Mouse (Mus musculus) liver, postnatal 0 days (tissue): ENCODE results near the gene Tas1r2.

Source experiments
- CTCF ChIP-seq: sonication (generic); IDR thresholded peaks from 2 replicates; pipeline ENCODE4 v1.5.1; 2016; ENCODE audit warnings: antibody characterized with exemption, low read depth
- EP300 ChIP-seq: IDR thresholded peaks from 2 replicates; pipeline ENCODE4 v1.6.1; 2016; ENCODE audit warnings: antibody characterized with exemption, low read depth, mild to moderate bottlenecking

GRCm38 (mm10) chr4:139624116-139624489 is 29.2 kb upstream of the Tas1r2 start:
- TF ChIP-seq CTCF: no peak
- no peak; the same call in 1 of the 2 replicates for TF ChIP-seq EP300
